Mouse (Mus musculus) lung, embryonic 16.5 days (tissue): ENCODE data around the gene B4galt1. TPM values are rescaled to one million over a fixed set of nuclear protein-coding genes. Genes with fewer than 3 reads are reported as not detected.

ENCODE experiments used
- ATAC-seq: fragments of 200-750 bp; cut with Nextera tagmentation; 2 replicates; pipeline ENCODE4 v1.8.0; 2017; ENCODE audit warnings: low read depth, mild to moderate bottlenecking, moderate library complexity
- H3K27ac ChIP-seq: fragments of 300-500 bp; sonication (generic); 2 replicates; pipeline ENCODE4 v1.5.1; 2014; ENCODE audit warnings: mild to moderate bottlenecking, control low read depth, low read length
- H3K27me3 ChIP-seq: fragments of 300-500 bp; sonication (generic); 2 replicates; pipeline ENCODE4 v1.6.1; 2014; ENCODE audit warnings: low read depth, low read length, mixed read lengths; ENCODE audit not compliant: control insufficient read depth, insufficient read depth
- H3K36me3 ChIP-seq: fragments of 300-500 bp; sonication (generic); 2 replicates; pipeline ENCODE4 v1.6.1; 2014; ENCODE audit warnings: low read length; ENCODE audit not compliant: control insufficient read depth, insufficient read depth
- H3K4me1 ChIP-seq: fragments of 300-500 bp; sonication (generic); replicated peaks from 2 replicates; pipeline ENCODE4 v1.6.1; 2014; ENCODE audit warnings: low read length, mixed read lengths; ENCODE audit not compliant: control insufficient read depth, insufficient read depth
- H3K4me2 ChIP-seq: fragments of 300-500 bp; sonication (generic); 2 replicates; pipeline ENCODE4 v1.6.1; 2014; ENCODE audit warnings: low read depth, low read length, control low read depth
- H3K4me3 ChIP-seq: fragments of 300-500 bp; sonication (generic); 2 replicates; pipeline ENCODE4 v1.5.1; 2014; ENCODE audit warnings: mild to moderate bottlenecking, low read length, control low read depth
- H3K9ac ChIP-seq: fragments of 300-500 bp; sonication (generic); 2 replicates; pipeline ENCODE4 v1.6.1; 2014; ENCODE audit warnings: low read length, control low read depth
- H3K9me3 ChIP-seq: fragments of 300-500 bp; sonication (generic); 2 replicates; pipeline ENCODE4 v1.6.1; 2016; ENCODE audit warnings: low read length; ENCODE audit not compliant: control insufficient read depth
- WGBS: fragments of 180-500 bp; shearing (Covaris S2); extraction: QIAGEN DNeasy Blood & Tissue Kit; methylation state at CpG from one replicate; pipeline ENCODE4 v1.1.7; 2014; 5-methylcytosine and 5-hydroxymethylcytosine counted together
- polyA plus RNA-seq: library from polyadenylated mRNA; unstranded; fragments of >200 nt; fragmentation: Nextera tagmentation; extraction: Ambion mirVana; gene quantifications from 2 replicates; pipeline ENCODE4 v1.2.1, GENCODE M21; 2015

Gene B4galt1
- polyA plus RNA-seq, 1 experiment from 2014 or later = 79.0 TPM

GRCm38 (mm10) chr4:40837451-40838285 is 16.1 kb downstream of the B4galt1 start:
- WGBS = 28% methylated on average over 10 of the region's 10 CpGs
- no peaks in the 10 kb centered on the region for H3K36me3 ChIP-seq
- H3K27ac ChIP-seq = peak overlapping the region; percentile 83
- H3K4me3 ChIP-seq = no peak overlapping the region
- peak; percentile 89 for ATAC-seq
- peaks cover 36% of the 10 kb centered on the region for H3K4me1 ChIP-seq
- no peaks in the 10 kb centered on the region for H3K9me3 ChIP-seq
- 0 out of 2 replicates have a peak overlapping the region, but pooled peaks have one; percentile 21 for H3K9ac ChIP-seq
- peak overlapping the region; percentile 18 for H3K4me2 ChIP-seq
- H3K27me3 ChIP-seq = no peaks in the 10 kb centered on the region

- peak overlapping the region; percentile 18 for H3K4me2 ChIP-seq
- H3K9me3 ChIP-seq = no peaks in the 10 kb centered on the region
- H3K27ac ChIP-seq = peak overlapping the region; percentile 83
- 23% methylated on average over 3 of the region's 3 CpGs for WGBS
- no peaks in the 10 kb centered on the region for H3K36me3 ChIP-seq
- no peak overlapping the region for H3K9ac ChIP-seq
- H3K4me3 ChIP-seq = no peak overlapping the region
- ATAC-seq = peak; percentile 39
- no peaks in the 10 kb centered on the region for H3K27me3 ChIP-seq
- peaks cover 36% of the 10 kb centered on the region for H3K4me1 ChIP-seq
Observed at GRCm38 (mm10) chr4:40837008-40837407, 16.8 kb downstream of the B4galt1 start.

- Histone ChIP-seq H3K4me3 (no peak overlapping the region), H3K27ac (no peak overlapping the region), H3K4me2 (no peak overlapping the region), H3K4me1 (peaks cover 33% of the 10 kb centered on the region), H3K9ac (no peak overlapping the region), H3K36me3 (no peaks in the 10 kb centered on the region), H3K9me3 (no peaks in the 10 kb centered on the region), H3K27me3 (no peaks in the 10 kb centered on the region)
- no peak for ATAC-seq
- 81% methylated on average over 5 of the region's 5 CpGs for WGBS
Observed at GRCm38 (mm10) chr4:40834872-40835271, 18.9 kb downstream of the B4galt1 start.

- 87% methylated on average over 4 of the region's 4 CpGs for WGBS
Observed at GRCm38 (mm10) chr4:40834232-40834786, 19.5 kb downstream of the B4galt1 start.

GRCm38 (mm10) chr4:40833381-40834231 is 20.2 kb downstream of the B4galt1 start:
- Histone ChIP-seq H3K36me3 (no peaks in the 10 kb centered on the region), H3K4me1 (peaks cover 22% of the 10 kb centered on the region), H3K9me3 (no peaks in the 10 kb centered on the region), H3K27me3 (no peaks in the 10 kb centered on the region), H3K4me2 (no peak overlapping the region), H3K27ac (no peak overlapping the region), H3K9ac (no peak overlapping the region), H3K4me3 (no peak overlapping the region)
- ATAC-seq = no peak
- 90% methylated on average over 9 of the region's 9 CpGs for WGBS

More at GRCm38 (mm10) chr4:40834232-40834786, 19.5 kb downstream of the B4galt1 start:
- no peak overlapping the region for H3K4me3 ChIP-seq
- no peak overlapping the region for H3K9ac ChIP-seq
- no peak overlapping the region for H3K4me2 ChIP-seq
- no peaks in the 10 kb centered on the region for H3K27me3 ChIP-seq
- peaks cover 28% of the 10 kb centered on the region for H3K4me1 ChIP-seq
- H3K36me3 ChIP-seq = no peaks in the 10 kb centered on the region
- no peaks in the 10 kb centered on the region for H3K9me3 ChIP-seq
- H3K27ac ChIP-seq = no peak overlapping the region
- no peak for ATAC-seq

GRCm38 (mm10) chr4:40830530-40830929 is 23.3 kb downstream of the B4galt1 start:
- WGBS = 78% methylated on average over 5 of the region's 5 CpGs
- H3K27ac ChIP-seq = no peak overlapping the region
- no peaks in the 10 kb centered on the region for H3K9me3 ChIP-seq
- no peak overlapping the region for H3K4me3 ChIP-seq
- H3K36me3 ChIP-seq = 0 out of 2 replicates have a peak, but pooled peaks cover 4% of the 10 kb centered on the region
- ATAC-seq = no peak
- no peaks in the 10 kb centered on the region for H3K27me3 ChIP-seq
- H3K9ac ChIP-seq = no peak overlapping the region
- H3K4me2 ChIP-seq = no peak overlapping the region
- H3K4me1 ChIP-seq = peaks cover 11% of the 10 kb centered on the region; the same call in 1 of the 2 replicates

GRCm38 (mm10) chr4:40829654-40830400 is 24.0 kb downstream of the B4galt1 start:
- no peaks in the 10 kb centered on the region for H3K9me3 ChIP-seq

GRCm38 (mm10) chr4:40828910-40829309 is 24.9 kb downstream of the B4galt1 start:
- no peak overlapping the region for H3K4me2 ChIP-seq
- H3K4me1 ChIP-seq = peaks cover 9% of the 10 kb centered on the region; the same call in 1 of the 2 replicates
- H3K27me3 ChIP-seq = no peaks in the 10 kb centered on the region
- no peaks in the 10 kb centered on the region for H3K9me3 ChIP-seq
- H3K27ac ChIP-seq = peak overlapping the region; percentile 74; the same call in 1 of the 2 replicates
- H3K36me3 ChIP-seq = 0 out of 2 replicates have a peak, but pooled peaks cover 4% of the 10 kb centered on the region
- no peak overlapping the region for H3K4me3 ChIP-seq
- 34% methylated on average over 7 of the region's 7 CpGs for WGBS
- H3K9ac ChIP-seq = no peak overlapping the region
- peak; percentile 93 for ATAC-seq

More at GRCm38 (mm10) chr4:40829654-40830400, 24.0 kb downstream of the B4galt1 start:
- Histone ChIP-seq H3K36me3 (0 out of 2 replicates have a peak, but pooled peaks cover 4% of the 10 kb centered on the region), H3K27me3 (no peaks in the 10 kb centered on the region), H3K4me1 (peaks cover 9% of the 10 kb centered on the region; the same call in 1 of the 2 replicates), H3K9ac (no peak overlapping the region), H3K4me2 (no peak overlapping the region), H3K4me3 (no peak overlapping the region), H3K27ac (peak overlapping the region; percentile 9; the same call in 1 of the 2 replicates)
- 81% methylated on average over 13 of the region's 13 CpGs for WGBS
- ATAC-seq = no peak
